Mouse (Mus musculus): ENCODE data around the gene Polr3h.
"Not testable (repeated sequence)": the region's sequence is repeated elsewhere in the genome, so short reads cannot be mapped to it uniquely, and the experiment has no call there.

Gene Polr3h

DNA sequence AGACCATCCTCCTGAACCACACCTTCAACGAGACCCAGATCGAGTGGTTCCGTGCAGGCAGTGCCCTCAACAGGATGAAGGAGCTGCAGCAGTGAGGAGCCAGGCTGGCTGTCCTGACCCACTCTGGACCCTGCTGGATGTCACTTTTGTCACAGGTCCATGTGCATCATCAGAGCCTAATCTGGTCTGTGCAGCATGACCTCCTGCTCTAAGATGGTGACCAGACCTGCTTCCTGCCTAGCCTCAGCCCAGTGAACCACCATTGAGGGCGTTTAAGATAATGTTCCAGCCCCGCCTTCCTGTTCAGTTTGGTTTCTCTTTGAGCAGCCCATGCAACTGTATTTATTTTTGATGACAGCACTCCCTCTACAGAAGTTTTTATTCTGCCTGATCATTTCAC is 11.4 kb downstream of the Polr3h start:
- DNase-seq = no peak

- no peak for DNase-seq
These were observed 13.5 kb downstream of the Polr3h start for GRCm38 (mm10) chr15:81912498-81912897.

DNA sequence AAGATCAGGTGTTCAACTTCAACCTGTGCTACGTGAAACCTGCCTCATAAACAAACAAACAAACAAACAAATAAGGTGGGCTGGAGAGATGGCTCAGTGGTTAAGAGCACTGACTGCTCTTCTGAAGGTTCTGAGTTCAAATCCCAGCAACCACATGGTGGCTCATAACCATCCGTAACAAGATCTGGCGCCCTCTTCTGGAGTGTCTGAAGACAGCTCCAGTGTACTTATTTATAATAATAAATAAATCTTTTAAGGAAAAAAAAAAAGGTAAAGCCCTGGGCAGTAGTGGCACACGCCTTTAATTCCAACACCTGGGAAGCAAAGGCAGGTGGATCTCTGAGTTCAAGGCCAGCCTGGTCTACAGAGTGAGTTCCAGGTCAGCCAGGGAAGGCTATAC is 17.3 kb downstream of the Polr3h start:
- not testable (repeated sequence) for DNase-seq

- no peak for DNase-seq
These were observed 18.1 kb downstream of the Polr3h start for GRCm38 (mm10) chr15:81907953-81908352.

DNA sequence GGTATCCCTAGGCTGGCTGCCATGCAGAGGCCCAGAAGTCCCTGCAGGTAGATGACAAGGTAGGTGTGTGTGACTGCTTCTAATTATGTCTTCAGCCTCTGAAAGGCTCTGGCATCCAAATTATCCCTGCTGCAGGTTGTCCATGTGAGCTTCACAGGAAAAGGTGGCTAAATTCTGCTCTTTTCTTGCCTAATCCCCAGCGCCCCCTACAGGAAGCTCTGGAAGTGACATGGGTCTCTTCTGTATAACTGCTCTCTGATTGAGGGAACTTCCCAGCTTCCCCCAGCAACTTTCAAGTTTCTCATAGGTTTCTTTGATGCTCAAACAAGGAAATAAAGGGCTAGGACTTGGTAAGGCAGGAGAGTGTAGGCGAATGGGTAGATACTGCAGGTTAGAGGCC is 21.1 kb downstream of the Polr3h start:
- peak; percentile 79 for DNase-seq

- no peak for DNase-seq
These were observed 27.3 kb downstream of the Polr3h start for GRCm38 (mm10) chr15:81898751-81899150.

GRCm38 (mm10) chr15:81897607-81898285 is 28.3 kb downstream of the Polr3h start:
- no peak for DNase-seq

GRCm38 (mm10) chr15:81896407-81896806 is 29.6 kb downstream of the Polr3h start:
- DNase-seq = no peak

- DNase-seq = no peak
These were observed 32.0 kb downstream of the Polr3h start for GRCm38 (mm10) chr15:81894002-81894401.

DNA sequence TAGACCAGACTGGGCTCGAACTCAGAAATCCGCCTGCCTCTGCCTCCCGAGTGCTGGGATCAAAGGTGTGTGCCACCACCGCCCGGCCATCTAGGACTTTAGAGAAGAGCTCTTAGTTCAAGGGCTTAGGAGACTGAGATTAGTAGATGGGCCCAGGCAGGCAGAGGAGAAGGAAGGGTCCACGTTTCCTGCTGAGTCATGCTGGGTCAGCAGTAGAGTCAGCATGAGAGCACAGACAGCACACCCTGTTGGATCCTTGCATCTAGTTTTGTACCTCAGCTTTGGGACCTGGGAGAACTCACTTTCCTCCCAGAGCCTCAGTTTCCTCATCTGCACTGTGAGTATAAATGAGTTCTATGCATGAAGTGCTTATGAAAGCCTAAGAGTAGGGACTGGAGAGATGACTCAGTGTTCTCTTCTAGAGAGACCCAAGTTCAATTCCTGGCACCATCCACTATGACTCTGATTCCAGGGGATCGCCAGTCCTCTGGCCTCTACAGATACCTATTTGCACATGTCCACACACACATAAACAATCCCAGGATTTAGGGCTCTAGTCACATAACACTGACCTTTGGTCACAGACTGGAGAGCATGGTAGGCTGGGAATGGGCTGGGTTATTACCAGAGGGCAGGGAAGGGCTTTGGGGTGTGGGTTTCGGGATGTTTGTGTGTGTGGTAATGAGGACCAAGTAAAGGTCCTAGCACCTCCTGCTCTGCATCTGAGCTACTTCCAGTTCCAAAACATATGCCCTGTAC is 34.0 kb downstream of the Polr3h start:
- DNase-seq = no peak

GRCm38 (mm10) chr15:81891140-81891802 is 34.8 kb downstream of the Polr3h start:
- DNase-seq = no peak

DNA sequence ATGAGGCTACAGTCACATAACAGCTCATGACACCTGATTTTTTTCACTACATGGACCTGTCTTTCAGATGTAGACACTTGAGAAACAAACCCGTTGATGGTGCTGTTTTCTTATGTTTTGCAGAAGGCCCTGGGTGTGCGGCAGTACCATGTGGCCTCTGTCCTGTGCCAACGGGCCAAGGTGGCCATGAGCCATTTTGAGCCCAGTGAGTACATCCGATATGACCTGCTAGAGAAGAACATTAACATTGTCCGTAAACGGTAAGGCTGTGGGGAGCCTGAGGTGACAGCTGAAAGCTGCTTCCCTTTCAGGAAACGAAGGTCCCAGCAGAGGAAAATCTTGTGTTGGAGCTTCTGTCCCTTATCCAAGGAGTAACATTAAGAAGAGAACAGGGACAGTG is 36.9 kb downstream of the Polr3h start:
- DNase-seq = no peak

- no peak for DNase-seq
These were observed 39.1 kb downstream of the Polr3h start for GRCm38 (mm10) chr15:81886795-81887550.

GRCm38 (mm10) chr15:81885418-81885934 is 40.6 kb downstream of the Polr3h start:
- no peak for DNase-seq

DNA sequence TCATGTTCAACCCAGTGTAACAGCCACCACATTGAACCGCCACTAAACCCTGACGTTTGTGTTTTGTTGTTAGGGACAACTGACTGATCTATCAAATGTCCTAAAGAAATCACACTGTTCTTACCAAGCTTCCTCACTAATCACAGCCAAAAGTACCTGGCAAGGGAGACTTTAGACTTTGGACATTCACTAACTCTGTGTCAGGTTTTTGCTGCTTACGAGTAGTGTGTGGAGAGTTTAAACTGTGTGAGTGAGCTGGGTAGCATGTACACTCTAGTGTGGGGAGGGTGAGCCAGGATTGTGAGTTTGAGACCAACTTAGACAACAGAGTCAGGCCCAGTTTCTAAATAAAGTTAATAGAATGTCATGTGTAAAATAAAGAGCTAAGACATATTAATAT is 43.7 kb downstream of the Polr3h start:
- no peak for DNase-seq

DNA sequence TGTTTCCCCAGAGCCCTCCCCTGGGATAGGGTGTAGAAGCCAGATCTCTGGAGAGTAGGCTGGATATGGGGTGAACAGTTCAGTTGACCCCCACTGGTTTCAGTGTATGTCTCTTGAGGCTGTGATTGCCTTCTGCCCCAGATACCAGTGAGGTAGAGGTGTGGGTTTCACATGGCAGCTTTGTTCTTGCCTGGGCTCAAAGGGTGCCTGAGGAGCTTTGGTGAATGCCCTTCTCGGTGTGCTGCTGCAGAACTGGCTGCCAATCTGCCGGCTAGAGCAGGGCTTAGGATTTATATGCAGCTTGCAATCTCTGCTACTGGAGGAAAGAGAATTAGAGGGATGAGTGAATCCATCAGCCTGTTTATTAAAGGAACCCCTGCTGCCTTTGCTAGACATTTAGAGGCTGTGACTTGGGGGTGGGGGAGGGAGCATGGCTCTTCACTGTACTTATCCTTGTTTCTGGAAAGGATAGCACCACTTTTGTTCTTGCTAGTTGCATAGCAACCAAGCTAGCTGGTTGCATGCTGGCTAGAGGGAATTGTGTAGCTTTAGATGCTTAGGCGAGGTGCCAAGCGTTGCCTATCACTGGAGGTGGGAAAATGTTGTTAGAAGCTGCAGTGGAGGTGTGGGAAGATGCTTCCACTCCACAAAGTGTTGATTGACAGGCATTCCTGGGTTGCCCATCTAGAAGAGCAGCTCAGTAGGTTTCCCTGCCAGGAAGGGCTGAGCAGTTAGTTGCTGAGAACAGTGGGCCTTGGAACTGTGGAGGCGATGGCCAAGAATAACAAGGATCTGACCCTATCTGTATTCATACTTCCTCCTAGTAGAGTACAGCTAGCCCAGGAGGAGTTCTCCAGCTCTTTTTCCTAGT is 46.3 kb downstream of the Polr3h start:
- DNase-seq = no peak

- DNase-seq = peak; percentile 99
These were observed 53.5 kb downstream of the Polr3h start, which contains the start of gene Aco2 for GRCm38 (mm10) chr15:81872262-81873136. Aco2 (plus strand) TSS chr15:81872309.

GRCm38 (mm10) chr15:81871604-81872261 is 54.3 kb downstream of the Polr3h start, which contains the start of gene Phf5a:
Phf5a (minus strand) TSS chr15:81871911.
- DNase-seq = peak; percentile 86

GRCm38 (mm10) chr15:81869985-81870384 is 56.1 kb downstream of the Polr3h start:
- no peak for DNase-seq

GRCm38 (mm10) chr15:81864238-81864637 is 61.8 kb downstream of the Polr3h start:
- DNase-seq = no peak

Data from thymus, postnatal 14 days (tissue).